Mouse (Mus musculus) hindbrain, embryonic 11.5 days (tissue): ENCODE measurements around the gene Vwc2l. TPM values are rescaled to one million over a fixed set of nuclear protein-coding genes. Genes with fewer than 3 reads are reported as not detected.

Source experiments
- ATAC-seq: fragments of 200-750 bp; cut with Nextera tagmentation; 2 replicates; pipeline ENCODE4 v1.8.0; 2017; ENCODE audit warnings: mild to moderate bottlenecking, moderate TSS enrichment, moderate library complexity; ENCODE audit not compliant: low FRiP score
- DNase-seq: peaks from one replicate; pipeline ENCODE4 v3.0.0-alpha.2; 2015; ENCODE audit warnings: low spot score
- H3K27ac ChIP-seq: fragments of 300-500 bp; sonication (generic); 2 replicates; pipeline ENCODE4 v1.5.1; 2014; ENCODE audit warnings: mild to moderate bottlenecking, low read depth, low read length
- H3K27me3 ChIP-seq: fragments of 300-500 bp; sonication (generic); 2 replicates; pipeline ENCODE4 v1.6.1; 2014; ENCODE audit warnings: mild to moderate bottlenecking, low read length, moderate library complexity, mixed read lengths; ENCODE audit not compliant: control insufficient read depth, insufficient read depth
- H3K36me3 ChIP-seq: fragments of 300-500 bp; sonication (generic); 2 replicates; pipeline ENCODE4 v1.6.1; 2014; ENCODE audit warnings: mild to moderate bottlenecking, low read length, moderate library complexity, mixed read lengths; ENCODE audit not compliant: control insufficient read depth, insufficient read depth
- H3K4me1 ChIP-seq: fragments of 300-500 bp; sonication (generic); replicated peaks from 2 replicates; pipeline ENCODE4 v1.6.1; 2014; ENCODE audit warnings: low read length, mixed read lengths; ENCODE audit not compliant: control insufficient read depth, insufficient read depth
- H3K4me2 ChIP-seq: fragments of 300-500 bp; sonication (generic); replicated peaks from 2 replicates; pipeline ENCODE4 v1.6.1; 2014; ENCODE audit warnings: mild to moderate bottlenecking, low read depth, low read length
- H3K4me3 ChIP-seq: fragments of 300-500 bp; sonication (generic); 2 replicates; pipeline ENCODE4 v1.5.1; 2014; ENCODE audit warnings: low read depth, low read length
- H3K9ac ChIP-seq: fragments of 300-500 bp; sonication (generic); 2 replicates; pipeline ENCODE4 v1.6.1; 2014; ENCODE audit warnings: low read depth, low read length
- H3K9me3 ChIP-seq: fragments of 300-500 bp; sonication (generic); 2 replicates; pipeline ENCODE4 v1.6.1; 2016; ENCODE audit warnings: low read length; ENCODE audit not compliant: control insufficient read depth
- WGBS: fragments of 180-500 bp; shearing (Covaris S2); extraction: QIAGEN DNeasy Blood & Tissue Kit; methylation state at CpG from one replicate; pipeline ENCODE4 v1.1.7; 2014; 5-methylcytosine and 5-hydroxymethylcytosine counted together
- polyA plus RNA-seq: library from polyadenylated mRNA; unstranded; fragments of >200 nt; fragmentation: Nextera tagmentation; extraction: Ambion mirVana; gene quantifications from 2 replicates; pipeline ENCODE4 v1.2.1, GENCODE M21; 2014

Vwc2l gene
- polyA plus RNA-seq, 1 experiment from 2014 or later, result 1.2 TPM

DNA sequence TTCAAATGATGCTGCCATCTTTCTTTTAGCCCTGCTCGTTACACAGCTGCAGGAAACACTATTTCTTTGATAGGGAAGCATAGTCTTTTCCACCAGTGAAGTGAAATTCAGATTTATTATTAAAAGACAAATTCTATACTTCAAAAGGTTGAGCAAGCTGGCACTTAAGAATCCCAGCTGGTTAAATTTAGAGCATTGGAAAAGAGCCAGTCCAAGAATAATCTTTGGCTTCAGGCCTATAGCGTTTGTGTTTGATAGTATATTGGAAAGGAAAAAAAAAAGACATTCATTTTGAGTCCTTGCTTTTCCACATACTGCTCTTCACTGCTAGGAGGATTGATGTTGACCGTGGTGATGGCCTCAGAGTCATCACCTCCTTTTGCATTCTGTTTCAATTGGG, 77.9 kb downstream of the Vwc2l start:
- no peak overlapping the region for H3K27ac ChIP-seq
- H3K9me3 ChIP-seq, result no peaks in the 10 kb centered on the region
- no peak overlapping the region for H3K4me3 ChIP-seq
- no peak for ATAC-seq
- WGBS, result 85% methylated on average over 3 of the region's 3 CpGs
- H3K4me1 ChIP-seq, result no peaks in the 10 kb centered on the region
- H3K9ac ChIP-seq, result no peak overlapping the region
- H3K27me3 ChIP-seq, result no peaks in the 10 kb centered on the region
- no peak for DNase-seq
- no peaks in the 10 kb centered on the region for H3K36me3 ChIP-seq
- no peak overlapping the region for H3K4me2 ChIP-seq

DNA sequence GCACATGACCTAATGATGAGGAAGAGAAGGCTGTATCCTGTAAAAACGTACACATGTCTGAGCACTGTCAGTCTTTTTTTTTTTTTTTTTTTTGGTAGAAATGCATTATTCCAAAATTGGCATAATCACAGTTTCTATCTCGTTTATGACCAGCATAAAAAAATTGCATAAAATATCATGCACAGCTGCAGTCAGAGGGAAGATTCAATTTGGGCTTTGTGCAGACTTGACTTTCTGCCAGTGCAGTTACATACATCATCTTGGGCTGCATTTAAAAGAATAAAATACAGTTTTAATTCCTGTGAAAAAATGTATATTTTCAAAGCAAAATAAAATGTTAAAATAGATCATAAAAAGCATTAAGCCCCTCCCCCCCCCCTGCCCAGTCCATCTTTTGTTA, 97.6 kb downstream of the Vwc2l start:
- no peak overlapping the region for H3K27ac ChIP-seq
- no peak overlapping the region for H3K4me3 ChIP-seq
- H3K27me3 ChIP-seq, result no peaks in the 10 kb centered on the region
- 63% methylated on average over 2 of the region's 2 CpGs for WGBS
- no peak for ATAC-seq
- no peaks in the 10 kb centered on the region for H3K36me3 ChIP-seq
- no peak for DNase-seq
- H3K9ac ChIP-seq, result no peak overlapping the region
- no peaks in the 10 kb centered on the region for H3K9me3 ChIP-seq
- no peaks in the 10 kb centered on the region for H3K4me1 ChIP-seq
- no peak overlapping the region for H3K4me2 ChIP-seq

DNA sequence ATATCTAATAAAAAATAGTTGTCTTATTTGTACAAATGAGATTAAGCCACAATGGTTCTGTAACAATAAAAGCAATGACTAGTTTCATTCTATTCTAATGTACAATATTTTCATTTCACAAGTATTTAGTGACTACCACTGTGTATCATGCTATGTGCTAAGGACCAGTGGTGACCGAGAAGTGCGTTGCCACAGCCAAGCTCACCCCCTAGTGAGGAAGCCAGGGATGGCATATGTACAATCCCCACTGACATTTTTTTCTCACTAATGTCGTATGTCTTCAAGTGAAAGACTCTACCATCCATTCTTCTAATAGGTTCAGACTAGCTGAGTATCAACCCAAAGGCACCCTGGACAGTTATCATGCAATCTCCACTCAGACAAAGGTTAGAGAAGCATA, 107.7 kb downstream of the Vwc2l start:
- H3K36me3 ChIP-seq, result no peaks in the 10 kb centered on the region
- H3K27ac ChIP-seq, result no peak overlapping the region
- no peaks in the 10 kb centered on the region for H3K4me1 ChIP-seq
- DNase-seq (no peak), ATAC-seq (no peak)
- no peak overlapping the region for H3K4me3 ChIP-seq
- no peaks in the 10 kb centered on the region for H3K9me3 ChIP-seq
- no peaks in the 10 kb centered on the region for H3K27me3 ChIP-seq
- H3K4me2 ChIP-seq, result no peak overlapping the region
- WGBS, result 83% methylated on average over 3 of the region's 3 CpGs
- H3K9ac ChIP-seq, result no peak overlapping the region

DNA sequence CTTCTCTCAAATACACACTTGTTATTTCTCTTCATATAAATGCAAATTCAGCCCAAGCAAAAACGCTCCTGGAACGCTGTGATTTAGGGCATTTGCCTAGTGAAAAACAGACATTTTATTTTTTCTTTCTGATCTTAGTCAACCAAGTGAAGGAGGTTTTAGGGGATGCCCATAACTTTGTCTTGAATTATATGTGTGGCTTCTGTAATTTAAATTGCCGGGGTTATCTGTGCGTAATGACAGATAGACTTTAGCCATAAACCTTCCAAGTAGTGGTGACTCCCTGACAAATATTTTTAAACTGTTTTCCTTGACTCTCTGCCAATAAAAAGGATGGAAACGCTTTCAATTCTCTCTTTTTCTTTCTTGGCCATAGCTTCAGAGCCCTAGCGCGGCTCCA, 116.7 kb downstream of the Vwc2l start:
- no peaks in the 10 kb centered on the region for H3K9me3 ChIP-seq
- ATAC-seq, result no peak
- H3K4me3 ChIP-seq, result no peak overlapping the region
- H3K27me3 ChIP-seq, result no peaks in the 10 kb centered on the region
- H3K9ac ChIP-seq, result no peak overlapping the region
- H3K27ac ChIP-seq, result no peak overlapping the region
- no peaks in the 10 kb centered on the region for H3K4me1 ChIP-seq
- 90% methylated on average over 7 of the region's 7 CpGs for WGBS
- no peak for DNase-seq
- H3K36me3 ChIP-seq, result no peaks in the 10 kb centered on the region
- H3K4me2 ChIP-seq, result no peak overlapping the region

DNA sequence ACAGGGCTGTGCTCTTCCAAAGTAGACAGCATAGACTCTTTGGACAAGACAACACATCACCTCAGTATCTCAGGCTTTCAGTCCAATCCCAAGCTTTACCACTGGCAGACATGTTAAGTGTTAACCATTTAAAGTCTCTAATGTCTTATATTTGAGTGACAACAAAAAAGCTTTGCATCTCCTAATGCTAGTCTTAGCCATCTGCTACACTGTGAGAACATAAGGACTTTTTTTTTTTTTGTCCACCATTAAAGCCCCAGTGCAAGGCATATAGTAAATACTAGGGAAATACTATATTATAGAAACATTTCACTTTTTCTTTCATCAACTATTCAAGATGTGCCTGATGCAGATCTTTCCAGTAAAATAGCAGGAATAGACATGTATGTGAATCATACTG, 119.8 kb downstream of the Vwc2l start:
- no peak for ATAC-seq

DNA sequence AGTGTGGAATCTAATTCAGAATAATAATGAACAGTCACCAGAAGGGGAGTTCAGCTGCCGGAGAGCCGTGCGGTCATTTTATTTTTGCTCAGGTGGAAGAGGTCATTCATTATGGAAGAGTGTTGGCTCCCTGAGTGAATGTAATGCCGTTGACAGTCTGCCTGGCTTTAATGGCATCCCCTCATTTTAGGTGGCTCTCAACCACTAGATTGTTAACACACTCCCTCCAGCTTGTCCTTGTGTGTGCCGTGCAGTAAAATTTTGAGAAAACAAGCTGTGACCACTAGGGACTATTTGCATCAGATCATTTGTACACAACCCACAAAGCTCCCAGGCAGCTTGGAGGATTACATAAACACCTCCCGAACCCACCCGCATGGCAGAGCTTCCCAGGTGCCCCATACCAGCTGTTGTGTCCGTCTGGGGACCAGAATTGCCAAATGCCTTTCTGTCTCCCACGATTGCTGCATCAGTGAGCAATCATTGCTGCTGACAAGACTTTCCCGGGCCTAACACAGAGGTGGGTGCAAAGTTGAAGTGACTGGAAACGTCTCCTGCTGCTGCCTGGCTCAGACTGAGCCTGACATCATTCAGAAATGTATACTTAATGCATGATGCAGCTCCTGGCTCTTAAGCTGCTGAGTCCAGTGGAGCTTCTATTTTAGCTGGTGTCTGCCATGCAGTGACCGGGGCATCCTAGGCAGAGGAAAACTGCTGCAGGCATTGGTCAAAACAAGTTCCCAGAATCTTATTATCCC, 126.3 kb downstream of the Vwc2l start:
- ATAC-seq, result no peak
- Histone ChIP-seq H3K9me3 (no peaks in the 10 kb centered on the region), H3K4me1 (no peaks in the 10 kb centered on the region), H3K9ac (no peak overlapping the region), H3K4me2 (no peak overlapping the region), H3K36me3 (no peaks in the 10 kb centered on the region), H3K4me3 (no peak overlapping the region), H3K27me3 (no peaks in the 10 kb centered on the region), H3K27ac (no peak overlapping the region)
- no peak for DNase-seq
- WGBS, result 75% methylated on average over 12 of the region's 12 CpGs

More for the DNA sequence above, 119.8 kb downstream of the Vwc2l start:
- H3K4me2 ChIP-seq, result no peak overlapping the region
- H3K4me1 ChIP-seq, result no peaks in the 10 kb centered on the region
- H3K9me3 ChIP-seq, result no peaks in the 10 kb centered on the region
- no peak overlapping the region for H3K4me3 ChIP-seq
- no peaks in the 10 kb centered on the region for H3K27me3 ChIP-seq
- no peak overlapping the region for H3K9ac ChIP-seq
- H3K36me3 ChIP-seq, result no peaks in the 10 kb centered on the region
- no peak overlapping the region for H3K27ac ChIP-seq
- no peak for DNase-seq

DNA sequence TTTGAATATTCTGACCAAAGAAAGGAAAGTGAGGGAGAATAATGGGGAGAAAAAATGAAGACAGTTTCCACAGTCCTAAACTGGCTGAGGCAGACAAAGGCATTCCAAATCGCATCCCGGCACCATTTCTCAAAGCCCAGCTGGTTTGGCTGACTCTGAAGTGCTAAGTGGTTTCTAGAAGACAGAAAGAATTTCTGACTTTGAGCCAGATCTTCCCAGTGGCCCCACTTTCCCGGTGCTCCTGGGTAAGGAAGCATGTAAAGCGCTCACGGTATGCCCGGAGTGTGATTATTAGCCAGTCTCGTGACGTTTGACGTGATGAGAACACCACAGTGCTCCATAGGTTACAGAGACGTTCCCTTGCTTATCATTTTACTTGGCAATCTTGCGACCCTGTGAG, 127.9 kb downstream of the Vwc2l start:
- Histone ChIP-seq H3K4me3 (no peak overlapping the region), H3K36me3 (no peaks in the 10 kb centered on the region), H3K4me1 (no peaks in the 10 kb centered on the region), H3K9ac (no peak overlapping the region), H3K27ac (no peak overlapping the region), H3K27me3 (no peaks in the 10 kb centered on the region), H3K4me2 (no peak overlapping the region), H3K9me3 (no peaks in the 10 kb centered on the region)
- ATAC-seq (no peak), DNase-seq (no peak)
- WGBS, result 85% methylated on average over 11 of the region's 11 CpGs

DNA sequence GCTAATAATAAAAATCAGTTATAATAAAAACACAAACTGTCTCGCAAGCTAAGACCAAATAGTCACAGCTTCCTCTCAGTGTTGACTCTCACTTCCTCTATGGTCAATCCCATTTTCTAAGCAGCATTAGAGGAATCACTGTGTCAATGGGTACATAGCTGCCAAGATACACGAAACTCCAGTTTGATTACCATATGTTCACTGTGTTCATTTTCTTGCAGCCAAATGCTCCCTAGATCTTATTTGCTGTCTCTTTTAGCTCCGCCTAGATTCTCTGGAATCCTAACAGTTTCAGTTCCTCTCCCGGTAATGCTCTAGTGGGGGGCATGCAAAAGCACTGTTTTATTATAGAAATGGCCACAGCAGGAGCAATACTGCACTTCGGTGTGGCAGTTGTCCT, 130.4 kb downstream of the Vwc2l start:
- no peaks in the 10 kb centered on the region for H3K36me3 ChIP-seq
- DNase-seq (no peak), ATAC-seq (no peak)
- no peak overlapping the region for H3K27ac ChIP-seq
- H3K9ac ChIP-seq, result no peak overlapping the region
- no peaks in the 10 kb centered on the region for H3K4me1 ChIP-seq
- no peaks in the 10 kb centered on the region for H3K27me3 ChIP-seq
- no peak overlapping the region for H3K4me3 ChIP-seq
- 83% methylated on average over 5 of the region's 5 CpGs for WGBS
- no peaks in the 10 kb centered on the region for H3K9me3 ChIP-seq
- H3K4me2 ChIP-seq, result no peak overlapping the region

DNA sequence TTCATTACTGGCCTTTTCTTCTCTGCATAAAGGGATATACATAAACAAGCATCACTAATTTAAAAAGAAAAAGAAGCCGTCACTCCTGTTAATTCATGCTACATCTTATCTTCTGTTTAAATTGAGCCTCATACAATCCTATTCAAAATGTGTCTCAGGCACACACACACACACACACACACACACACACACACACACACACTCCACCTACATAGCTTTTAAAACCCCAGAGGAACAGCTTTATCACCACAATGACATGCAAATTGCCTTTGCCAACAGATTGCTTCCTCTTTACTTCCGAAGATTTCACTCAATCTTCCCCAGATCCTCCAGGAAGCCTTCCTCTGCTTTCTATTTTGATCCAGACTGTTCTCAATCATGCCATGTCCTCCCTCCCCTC, 136.2 kb downstream of the Vwc2l start:
- WGBS, result 60% methylated on average over 2 of the region's 2 CpGs
- Histone ChIP-seq H3K9ac (no peak overlapping the region), H3K4me1 (no peaks in the 10 kb centered on the region), H3K27ac (no peak overlapping the region), H3K4me3 (no peak overlapping the region), H3K27me3 (no peaks in the 10 kb centered on the region), H3K36me3 (no peaks in the 10 kb centered on the region), H3K9me3 (no peaks in the 10 kb centered on the region), H3K4me2 (no peak overlapping the region)
- DNase-seq, result no peak
- no peak for ATAC-seq
